Mouse (Mus musculus) liver, adult 2 months (tissue): ENCODE data around the gene Btnl4. TPM values are rescaled to one million over a fixed set of nuclear protein-coding genes. Genes with fewer than 3 reads are reported as not detected.

ENCODE experiments used
- DNase-seq: peaks from one replicate; pipeline ENCODE4 v3.0.0-alpha.2; 2011; ENCODE audit warnings: low read depth, low spot score; ENCODE audit errors: extremely low read depth
- H3K27ac ChIP-seq: fragments of 200-500 bp; replicated peaks from 2 replicates; pipeline ENCODE4 v1.5.1; 2012; ENCODE audit warnings: low read depth, mild to moderate bottlenecking, control low read depth, inconsistent platforms, low read length; ENCODE audit not compliant: insufficient read depth
- H3K27me3 ChIP-seq: fragments of 200-500 bp; 2 replicates; pipeline ENCODE4 v1.6.1; 2012; ENCODE audit warnings: mild to moderate bottlenecking, moderate library complexity, low read length, inconsistent platforms; ENCODE audit not compliant: control insufficient read depth, insufficient read depth
- H3K36me3 ChIP-seq: fragments of 200-500 bp; 2 replicates; pipeline ENCODE4 v1.6.1; 2012; ENCODE audit warnings: low read length, inconsistent platforms; ENCODE audit not compliant: control insufficient read depth, insufficient read depth
- H3K4me1 ChIP-seq: fragments of 200-500 bp; 2 replicates; pipeline ENCODE4 v1.6.1; 2011; ENCODE audit warnings: low read length; ENCODE audit not compliant: control insufficient read depth, insufficient read depth
- H3K4me3 ChIP-seq: fragments of 200-500 bp; 2 replicates; pipeline ENCODE4 v1.5.1; 2011; ENCODE audit warnings: low read depth, mild to moderate bottlenecking, control low read depth, low read length, moderate library complexity; ENCODE audit not compliant: insufficient read depth
- H3K79me2 ChIP-seq: fragments of 200-500 bp; 2 replicates; pipeline ENCODE4 v1.6.1; 2012; ENCODE audit warnings: inconsistent platforms, mild to moderate bottlenecking, low read length, moderate library complexity; ENCODE audit not compliant: control insufficient read depth, insufficient read depth
- H3K9ac ChIP-seq: fragments of 200-500 bp; 2 replicates; pipeline ENCODE4 v1.6.1; 2012; ENCODE audit warnings: low read depth, mild to moderate bottlenecking, control low read depth, inconsistent platforms, low read length
- CTCF ChIP-seq: fragments of 200-500 bp; IDR thresholded peaks from 2 replicates; pipeline ENCODE4 v1.5.1; 2011; ENCODE audit warnings: low read depth, low read length, control low read depth
- POLR2A ChIP-seq: fragments of 200-500 bp; IDR thresholded peaks from 2 replicates; pipeline ENCODE4 v1.6.1; 2011; ENCODE audit warnings: low read length, control low read depth; ENCODE audit not compliant: insufficient read depth; ENCODE audit errors: extremely low read depth
- WGBS: fragments of 180-500 bp; shearing (Covaris S2); methylation state at CpG from one replicate; pipeline ENCODE4 v1.1.7; 2018; 5-methylcytosine and 5-hydroxymethylcytosine counted together
- polyA plus RNA-seq: library from polyadenylated mRNA; depleted of rRNA; stranded (reverse); fragments of >200 nt; gene quantifications from 2 replicates; pipeline ENCODE4 v1.2.3, GENCODE M21; 2012; rRNA removed
- total RNA-seq: library from RNA; depleted of rRNA; stranded (reverse); fragments of >200 nt; gene quantifications from 2 replicates; pipeline ENCODE4 v1.2.3, GENCODE M21; 2014; rRNA removed

Btnl4 gene
- total and polyA plus RNA-seq, 2 experiments: 0.09 TPM; not detected in 1

DNA sequence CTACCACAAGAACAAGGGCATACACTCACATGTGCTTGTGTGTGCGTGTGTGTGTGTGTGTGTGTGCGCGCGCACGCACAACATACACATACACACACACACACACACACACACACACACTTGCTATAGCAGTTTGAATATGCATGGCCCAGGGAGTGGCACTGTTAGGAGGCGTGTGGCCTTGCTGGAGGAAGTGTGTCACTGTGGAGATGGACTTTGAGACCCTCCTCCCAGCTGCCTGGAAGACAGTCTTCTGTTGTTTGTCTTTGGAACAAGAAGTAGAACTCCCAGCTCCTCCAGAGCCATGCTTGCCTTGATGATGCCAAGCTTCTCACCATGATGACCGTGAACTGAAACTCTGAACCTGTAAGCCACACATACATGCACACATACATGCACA is 35.1 kb downstream of the Btnl4 start:
- no peaks in the 10 kb centered on the region for H3K4me1 ChIP-seq
- H3K4me3 ChIP-seq: no peak overlapping the region
- no peak for DNase-seq
- H3K27ac ChIP-seq: no peak overlapping the region
- no peaks in the 10 kb centered on the region for H3K36me3 ChIP-seq
- no peaks in the 10 kb centered on the region for H3K27me3 ChIP-seq
- no peaks in the 10 kb centered on the region for H3K79me2 ChIP-seq
- 90% methylated on average over 7 of the region's 7 CpGs for WGBS
- H3K9ac ChIP-seq: no peak overlapping the region
- TF ChIP-seq POLR2A (no peak), CTCF (no peak)

DNA sequence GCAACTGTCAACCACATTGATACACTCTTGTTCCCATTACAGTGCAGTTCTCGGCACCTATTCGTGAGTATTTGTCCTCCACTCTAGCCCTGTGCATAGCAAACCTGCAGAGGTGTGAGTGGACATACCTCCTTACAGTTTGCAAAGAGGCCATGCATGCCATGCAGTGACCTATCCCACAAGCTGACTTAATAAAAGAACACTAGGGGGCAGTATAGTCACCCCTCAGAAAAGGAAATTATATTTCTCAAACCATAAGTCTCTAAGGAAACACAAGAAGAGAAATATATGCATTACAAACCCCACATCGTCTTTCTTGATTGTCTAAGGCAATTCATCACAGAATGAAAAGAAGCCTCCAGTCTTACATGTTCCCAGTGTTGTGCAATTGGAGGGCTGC is 37.3 kb downstream of the Btnl4 start:
- Histone ChIP-seq H3K9ac (no peak overlapping the region), H3K4me3 (no peak overlapping the region), H3K4me1 (no peaks in the 10 kb centered on the region), H3K27me3 (no peaks in the 10 kb centered on the region), H3K79me2 (no peaks in the 10 kb centered on the region), H3K36me3 (no peaks in the 10 kb centered on the region), H3K27ac (no peak overlapping the region)
- WGBS: 28% methylated on average over 3 of the region's 3 CpGs
- DNase-seq: peak; percentile 35
- 0 out of 2 replicates have a peak, but pooled peaks have one; percentile 9 for TF ChIP-seq CTCF
- TF ChIP-seq POLR2A: no peak

DNA sequence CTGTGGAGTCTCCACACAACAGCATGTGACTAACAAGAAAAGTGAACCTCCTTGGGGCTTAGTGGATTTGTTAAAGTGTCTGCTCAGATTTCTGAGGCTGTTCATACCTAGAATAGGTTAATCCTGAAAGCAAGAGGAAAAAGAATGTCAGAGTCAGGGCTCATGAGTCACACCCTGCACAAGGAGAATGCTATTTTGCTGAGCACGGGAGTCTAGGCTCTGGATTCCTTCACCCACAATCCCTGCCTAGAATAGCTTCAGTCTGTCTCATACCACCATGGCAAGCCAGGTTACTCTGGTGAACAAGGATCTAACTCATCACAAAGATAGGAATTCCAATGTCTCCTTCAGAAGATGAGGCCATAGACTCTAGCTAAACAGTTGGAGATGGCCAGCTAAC is 38.5 kb downstream of the Btnl4 start:
- no peaks in the 10 kb centered on the region for H3K27me3 ChIP-seq
- no peaks in the 10 kb centered on the region for H3K4me1 ChIP-seq
- H3K36me3 ChIP-seq: no peaks in the 10 kb centered on the region
- DNase-seq: no peak
- H3K4me3 ChIP-seq: no peak overlapping the region
- H3K27ac ChIP-seq: no peak overlapping the region
- H3K9ac ChIP-seq: no peak overlapping the region
- TF ChIP-seq POLR2A (no peak), CTCF (no peak)
- 49% methylated on average over 1 of the region's 1 CpGs for WGBS
- H3K79me2 ChIP-seq: no peaks in the 10 kb centered on the region

DNA sequence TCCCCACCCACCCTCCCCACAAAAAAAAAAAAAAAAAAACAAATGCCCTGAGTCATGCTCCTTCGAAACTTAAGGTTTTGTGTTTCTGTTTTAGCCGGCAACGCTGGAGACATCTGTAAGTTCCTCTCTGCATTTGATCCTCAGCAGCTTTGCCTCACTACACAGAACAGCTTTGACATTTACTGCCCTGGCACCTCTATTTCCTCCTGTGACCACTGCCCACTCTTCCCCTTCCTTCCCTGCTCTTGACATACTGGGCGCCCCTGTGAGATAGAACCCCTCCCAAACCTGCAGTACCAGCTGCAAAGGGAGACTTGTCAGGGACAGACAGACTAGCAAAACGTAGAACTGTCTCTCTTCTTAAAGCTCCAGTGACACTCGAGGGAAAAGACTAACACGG is 39.5 kb downstream of the Btnl4 start:
- 61% methylated on average over 7 of the region's 7 CpGs for WGBS
- DNase-seq: no peak
- no peak overlapping the region for H3K27ac ChIP-seq
- H3K9ac ChIP-seq: no peak overlapping the region
- no peak overlapping the region for H3K4me3 ChIP-seq
- no peaks in the 10 kb centered on the region for H3K79me2 ChIP-seq
- H3K4me1 ChIP-seq: no peaks in the 10 kb centered on the region
- H3K27me3 ChIP-seq: no peaks in the 10 kb centered on the region
- H3K36me3 ChIP-seq: no peaks in the 10 kb centered on the region
- TF ChIP-seq POLR2A: no peak
- no peak for TF ChIP-seq CTCF

- Histone ChIP-seq H3K4me1 (no peaks in the 10 kb centered on the region), H3K36me3 (no peaks in the 10 kb centered on the region), H3K79me2 (no peaks in the 10 kb centered on the region), H3K27ac (no peak overlapping the region), H3K27me3 (no peaks in the 10 kb centered on the region), H3K9ac (no peak overlapping the region), H3K4me3 (no peak overlapping the region)
- 56% methylated on average over 4 of the region's 4 CpGs for WGBS
- DNase-seq: no peak
- TF ChIP-seq CTCF (no peak), POLR2A (no peak)
Measured at GRCm38 (mm10) chr17:34437120-34437519, 40.0 kb downstream of the Btnl4 start.

DNA sequence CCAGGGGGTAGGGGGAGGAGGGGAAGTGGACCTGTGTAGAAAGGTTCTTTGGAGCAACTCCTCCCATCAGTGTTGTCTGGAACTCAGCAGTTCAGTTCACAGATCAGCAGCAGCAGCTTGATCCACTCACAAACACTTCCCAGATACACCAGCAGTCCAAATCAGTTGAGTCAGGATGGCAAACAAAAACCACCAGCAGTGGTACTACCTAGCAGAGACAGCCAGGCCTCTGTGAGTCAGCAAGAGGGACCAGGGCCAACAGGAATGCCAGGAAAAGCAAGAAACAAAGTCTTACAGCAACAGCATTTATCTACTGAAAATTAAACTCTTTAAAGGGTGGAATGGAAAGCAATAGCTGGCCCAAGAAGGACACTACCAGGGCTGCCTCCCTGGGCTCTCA is 49.5 kb downstream of the Btnl4 start:
- H3K36me3 ChIP-seq: no peaks in the 10 kb centered on the region
- H3K27ac ChIP-seq: no peak overlapping the region
- H3K4me3 ChIP-seq: no peak overlapping the region
- no peak overlapping the region for H3K9ac ChIP-seq
- H3K27me3 ChIP-seq: no peaks in the 10 kb centered on the region
- no peaks in the 10 kb centered on the region for H3K4me1 ChIP-seq
- TF ChIP-seq CTCF: no peak
- no peak for TF ChIP-seq POLR2A
- DNase-seq: no peak
- no peaks in the 10 kb centered on the region for H3K79me2 ChIP-seq

DNA sequence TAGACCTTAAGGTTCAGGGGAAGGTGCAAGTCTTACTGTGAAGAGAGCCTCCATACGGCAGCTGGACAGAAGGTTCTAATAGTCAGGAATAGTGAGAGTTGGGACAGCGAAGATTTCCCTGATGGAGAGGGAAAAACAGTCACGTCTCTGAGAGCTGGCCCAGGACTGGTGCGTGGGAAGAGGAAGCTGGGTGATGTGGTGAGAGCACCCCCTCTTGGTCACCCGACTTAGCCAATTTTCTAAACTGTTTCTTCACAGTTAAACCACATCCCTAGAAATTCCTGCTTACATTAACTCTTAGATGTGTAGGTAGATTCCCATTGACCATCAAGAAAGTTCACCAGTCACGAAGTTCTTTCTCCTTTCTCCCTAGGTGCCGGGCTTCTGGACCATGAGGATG is 57.1 kb downstream of the Btnl4 start:
- Histone ChIP-seq H3K4me1 (no peaks in the 10 kb centered on the region), H3K27me3 (0 out of 2 replicates have a peak, but pooled peaks cover 2% of the 10 kb centered on the region), H3K79me2 (no peaks in the 10 kb centered on the region), H3K4me3 (no peak overlapping the region), H3K36me3 (no peaks in the 10 kb centered on the region), H3K27ac (no peak overlapping the region), H3K9ac (no peak overlapping the region)
- DNase-seq: no peak
- TF ChIP-seq POLR2A (no peak), CTCF (no peak)
- WGBS: 66% methylated on average over 7 of the region's 7 CpGs

Other genes starting within 250 kb of the Btnl4 start
- gene H2-Ob, start 238.4 kb downstream of the Btnl4 start, total RNA-seq: 1.5 and 1.6 TPM in 2 replicates
- 0.96 and 2.9 TPM in 2 replicates for gene H2-Ob, start 238.4 kb downstream of the Btnl4 start, polyA plus RNA-seq
- 25.2 and 59.5 TPM in 2 replicates for gene H2-Ab1, start 219.6 kb downstream of the Btnl4 start, total RNA-seq
- 80.4 and 156 TPM in 2 replicates for gene H2-Ab1, start 219.6 kb downstream of the Btnl4 start, polyA plus RNA-seq
- 32.8 and 58.4 TPM in 2 replicates for gene H2-Aa, start 189.5 kb downstream of the Btnl4 start, total RNA-seq
- gene H2-Aa, start 189.5 kb downstream of the Btnl4 start, polyA plus RNA-seq: 42.8 and 78.0 TPM in 2 replicates
- 18.5 and 38.0 TPM in 2 replicates for gene H2-Eb1, start 171.5 kb downstream of the Btnl4 start, total RNA-seq
- gene H2-Eb1, start 171.5 kb downstream of the Btnl4 start, polyA plus RNA-seq: 23.3 and 39.5 TPM in 2 replicates
- gene H2-Eb2, start 151.7 kb downstream of the Btnl4 start, total RNA-seq: 0.09 and 0.13 TPM in 2 replicates
- gene H2-Eb2, start 151.7 kb downstream of the Btnl4 start, polyA plus RNA-seq: 0.16 TPM in 1 of 2 replicates, not detected in the other
- 0.09 TPM in 1 of 2 replicates, not detected in the other for gene Btnl2, start 122.5 kb downstream of the Btnl4 start, total RNA-seq
- gene Btnl2, start 122.5 kb downstream of the Btnl4 start, polyA plus RNA-seq: 0.05 TPM in 1 of 2 replicates, not detected in the other
- not detected in 2 replicates for gene Btnl1, start 100.2 kb downstream of the Btnl4 start, total RNA-seq
- gene Btnl1, start 100.2 kb downstream of the Btnl4 start, polyA plus RNA-seq: not detected in 2 replicates
- not detected in 2 replicates for gene BC051142, start 78.5 kb downstream of the Btnl4 start, total RNA-seq
- gene BC051142, start 78.5 kb downstream of the Btnl4 start, polyA plus RNA-seq: 0.06 TPM in 1 of 2 replicates, not detected in the other
- 0.07 TPM in 1 of 2 replicates, not detected in the other for gene Btnl6, start 40.0 kb upstream of the Btnl4 start, total RNA-seq
- gene Btnl6, start 40.0 kb upstream of the Btnl4 start, polyA plus RNA-seq: not detected in 2 replicates
- gene Notch4, start 87.0 kb upstream of the Btnl4 start, total RNA-seq: 0.83 and 2.6 TPM in 2 replicates
- 1.8 and 3.4 TPM in 2 replicates for gene Notch4, start 87.0 kb upstream of the Btnl4 start, polyA plus RNA-seq
- 0.65 and 0.94 TPM in 2 replicates for gene Gpsm3, start 112.5 kb upstream of the Btnl4 start, total RNA-seq
- 2.5 and 3.4 TPM in 2 replicates for gene Gpsm3, start 112.5 kb upstream of the Btnl4 start, polyA plus RNA-seq
- gene Pbx2, start 113.9 kb upstream of the Btnl4 start, total RNA-seq: 10.9 and 17.1 TPM in 2 replicates
- 19.5 and 21.1 TPM in 2 replicates for gene Pbx2, start 113.9 kb upstream of the Btnl4 start, polyA plus RNA-seq
- gene Ager, start 120.5 kb upstream of the Btnl4 start, total RNA-seq: 0.07 and 0.09 TPM in 2 replicates
- gene Ager, start 120.5 kb upstream of the Btnl4 start, polyA plus RNA-seq: 0.21 and 0.29 TPM in 2 replicates
- gene Rnf5, start 126.4 kb upstream of the Btnl4 start, total RNA-seq: 23.0 and 31.5 TPM in 2 replicates
- 155 and 182 TPM in 2 replicates for gene Rnf5, start 126.4 kb upstream of the Btnl4 start, polyA plus RNA-seq
- gene Agpat1, start 126.9 kb upstream of the Btnl4 start, total RNA-seq: 4.3 and 4.8 TPM in 2 replicates
- gene Agpat1, start 126.9 kb upstream of the Btnl4 start, polyA plus RNA-seq: 31.8 and 40.5 TPM in 2 replicates
- 0.37 and 0.60 TPM in 2 replicates for gene Egfl8, start 138.7 kb upstream of the Btnl4 start, total RNA-seq
- 0.82 and 1.2 TPM in 2 replicates for gene Egfl8, start 138.7 kb upstream of the Btnl4 start, polyA plus RNA-seq
- gene Ppt2, start 151.2 kb upstream of the Btnl4 start, total RNA-seq: 22.5 and 28.5 TPM in 2 replicates
- gene Ppt2, start 151.2 kb upstream of the Btnl4 start, polyA plus RNA-seq: 38.5 and 46.7 TPM in 2 replicates
- gene Prrt1, start 152.2 kb upstream of the Btnl4 start, total RNA-seq: not detected in 2 replicates
- 0.32 and 0.39 TPM in 2 replicates for gene Prrt1, start 152.2 kb upstream of the Btnl4 start, polyA plus RNA-seq
- 4.2 and 5.3 TPM in 2 replicates for gene Fkbpl, start 167.4 kb upstream of the Btnl4 start, total RNA-seq
- gene Fkbpl, start 167.4 kb upstream of the Btnl4 start, polyA plus RNA-seq: 2.0 and 3.0 TPM in 2 replicates
- gene Atf6b, start 169.8 kb upstream of the Btnl4 start, total RNA-seq: 4.4 and 6.6 TPM in 2 replicates
- gene Atf6b, start 169.8 kb upstream of the Btnl4 start, polyA plus RNA-seq: 29.8 and 34.6 TPM in 2 replicates
- gene Tnxb, start 193.2 kb upstream of the Btnl4 start, total RNA-seq: 3.6 and 5.6 TPM in 2 replicates
- gene Tnxb, start 193.2 kb upstream of the Btnl4 start, polyA plus RNA-seq: 2.4 and 3.5 TPM in 2 replicates